Mouse (Mus musculus): ENCODE results near the gene Hist1h3i.
A peak's percentile ranks its signal among the peaks of the same experiment; 100 is the strongest.

The Hist1h3i gene

GRCm38 (mm10) chr13:21734010-21734905, 48.9 kb downstream of the Hist1h3i start:
- peak; percentile 77 for DNase-seq (ENCODE audit: low spot score)

DNA sequence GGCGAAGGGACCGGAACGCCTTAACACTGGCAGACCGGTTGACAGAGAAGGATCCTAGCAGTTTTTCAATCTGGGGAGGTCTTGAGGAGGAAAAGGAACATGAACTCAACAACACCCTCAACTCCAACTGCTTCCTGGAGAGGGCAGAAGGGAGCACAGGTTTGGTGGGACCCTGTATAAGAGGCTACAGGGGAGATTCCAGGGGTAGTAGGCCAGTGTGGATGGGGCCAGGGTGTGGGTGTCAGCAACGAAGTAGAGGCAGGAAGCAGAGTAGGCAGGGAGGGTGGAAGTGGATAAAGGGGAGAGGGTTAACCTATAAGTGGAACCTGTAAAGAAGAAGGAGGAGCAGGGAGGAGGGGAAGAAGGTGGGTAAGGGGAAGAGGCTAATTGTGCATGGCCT, 49.7 kb downstream of the Hist1h3i start:
- no peak for DNase-seq (ENCODE audit: low spot score)
